Mouse (Mus musculus): ENCODE measurements around the gene Hoxd1.

Gene Hoxd1

DNA sequence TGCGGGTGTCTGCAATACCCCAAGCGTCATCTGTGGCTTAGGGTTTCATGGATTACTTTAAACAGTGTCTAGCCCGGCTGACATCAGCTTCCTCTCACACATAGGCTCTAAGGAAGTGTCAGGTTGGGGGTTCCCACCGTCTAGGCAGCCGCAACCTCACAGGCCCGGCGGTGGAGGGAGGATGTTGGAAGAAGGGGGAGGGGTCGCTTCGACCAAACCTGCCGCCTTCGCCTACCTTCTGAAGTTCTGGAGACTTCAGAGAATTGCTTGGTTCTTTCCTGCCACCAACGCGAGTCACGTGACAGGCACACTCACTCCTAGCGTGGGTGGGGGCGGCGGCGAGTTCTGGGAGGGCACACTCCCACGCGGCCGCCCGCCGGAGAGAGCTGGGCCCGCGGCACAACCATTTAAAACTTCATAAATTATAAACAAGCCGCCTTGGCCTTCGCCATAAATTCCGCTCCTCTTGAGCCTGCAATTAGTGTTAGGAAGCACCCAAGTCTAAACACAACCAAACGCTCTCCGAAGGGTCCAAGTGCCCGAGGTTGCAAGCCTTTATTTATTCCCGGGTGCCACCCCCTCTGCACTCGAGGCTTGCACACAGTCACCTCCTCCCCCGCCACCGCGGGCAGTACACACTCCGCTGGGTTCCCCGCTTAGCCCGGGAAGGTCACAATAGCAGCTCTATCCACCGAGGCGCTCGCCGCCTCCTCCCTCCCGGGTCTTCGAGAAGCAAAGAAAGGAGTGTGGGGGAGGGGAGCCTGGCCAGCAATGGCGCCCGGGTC is 13.3 kb upstream of the Hoxd1 start:
- DNase-seq = peak; percentile 58

GRCm38 (mm10) chr2:74750731-74751250 is 12.0 kb upstream of the Hoxd1 start:
- no peak for DNase-seq

GRCm38 (mm10) chr2:74751861-74752260 is 10.9 kb upstream of the Hoxd1 start:
- no peak for DNase-seq

GRCm38 (mm10) chr2:74752431-74753174 is 10.2 kb upstream of the Hoxd1 start:
- DNase-seq = no peak

GRCm38 (mm10) chr2:74753175-74753523 is 9.6 kb upstream of the Hoxd1 start:
- no peak for DNase-seq

GRCm38 (mm10) chr2:74753711-74754110 is 9.1 kb upstream of the Hoxd1 start:
- no peak for DNase-seq

GRCm38 (mm10) chr2:74760146-74760545 is 2.6 kb upstream of the Hoxd1 start:
- DNase-seq = no peak

- DNase-seq = no peak
Measured at GRCm38 (mm10) chr2:74761941-74762340, 839 bp upstream of the Hoxd1 start.

DNA sequence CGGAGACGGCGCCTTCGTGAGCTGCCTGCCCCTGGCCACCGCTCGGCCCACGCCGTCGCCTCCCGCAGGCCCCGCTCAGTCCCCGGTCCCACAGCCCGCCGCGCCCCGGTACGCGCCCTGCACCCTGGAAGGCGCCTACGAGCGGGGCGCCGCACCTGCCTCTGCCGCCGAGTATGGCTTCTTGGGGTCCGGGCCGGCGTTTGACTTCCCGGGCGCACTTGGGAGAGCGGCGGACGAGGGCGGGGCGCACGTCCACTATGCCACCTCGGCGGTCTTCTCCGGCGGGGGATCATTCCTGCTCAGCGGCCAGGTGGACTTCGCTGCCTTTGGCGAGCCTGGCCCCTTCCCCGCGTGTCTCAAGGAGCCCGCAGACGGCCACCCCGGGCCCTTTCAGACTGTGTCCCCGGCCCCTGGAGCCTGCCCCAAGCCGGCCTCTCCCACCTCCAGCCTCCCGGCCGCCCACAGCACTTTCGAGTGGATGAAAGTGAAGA is 510 bp downstream of the Hoxd1 start:
- no peak for DNase-seq

GRCm38 (mm10) chr2:74763976-74764375 is 1.2 kb downstream of the Hoxd1 start:
- DNase-seq = no peak

GRCm38 (mm10) chr2:74774359-74774758 is 11.6 kb downstream of the Hoxd1 start:
- DNase-seq = no peak

- no peak for DNase-seq
Measured at GRCm38 (mm10) chr2:74777536-74778275, 14.9 kb downstream of the Hoxd1 start.

GRCm38 (mm10) chr2:74781386-74781785 is 18.6 kb downstream of the Hoxd1 start:
- no peak for DNase-seq

GRCm38 (mm10) chr2:74795531-74795930 is 32.8 kb downstream of the Hoxd1 start:
- no peak for DNase-seq

DNA sequence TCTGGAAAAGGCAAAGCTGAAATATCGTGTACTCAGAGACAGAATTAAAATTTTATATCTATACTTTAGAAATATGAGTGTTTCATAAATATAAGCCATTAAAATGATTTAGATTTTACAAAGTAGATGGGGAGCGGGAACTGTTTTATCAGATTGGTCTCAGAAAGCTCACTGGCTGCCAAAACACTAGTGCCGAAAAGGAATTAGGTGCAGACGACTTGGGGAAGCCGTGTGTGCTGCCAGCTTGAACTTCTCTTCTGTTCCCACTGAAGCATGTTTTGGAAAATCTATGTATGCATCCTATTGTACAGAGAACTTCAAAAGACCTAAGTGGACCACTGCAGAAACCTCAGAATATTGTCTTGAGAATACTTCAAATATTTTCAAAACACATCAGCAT is 45.7 kb downstream of the Hoxd1 start:
- no peak for DNase-seq

Data from kidney, adult 11 months (tissue).